Mouse (Mus musculus): ENCODE data around the gene 4930455H04Rik. TPM values are rescaled to one million over a fixed set of nuclear protein-coding genes. Genes with fewer than 3 reads are reported as not detected.

Gene 4930455H04Rik
- polyA plus RNA-seq, 1 experiment from 2014 or later: not detected

Other genes with a start within 250 kb of the 4930455H04Rik start
- gene Agl, start 160.1 kb upstream of the 4930455H04Rik start, polyA plus RNA-seq (2014; fragmentation: Nextera tagmentation; extraction: Ambion mirVana): 13.4 and 13.6 TPM in 2 replicates
- gene Frrs1, start 108.8 kb upstream of the 4930455H04Rik start, polyA plus RNA-seq (2014; fragmentation: Nextera tagmentation; extraction: Ambion mirVana): 66.7 and 73.0 TPM in 2 replicates
- 4.6 and 4.8 TPM in 2 replicates for gene Palmd, start 720 bp downstream of the 4930455H04Rik start, polyA plus RNA-seq (2014; fragmentation: Nextera tagmentation; extraction: Ambion mirVana)

All from liver, embryonic 11.5 days (tissue).